Mouse (Mus musculus): ENCODE data around the gene Qrich1. TPM values are rescaled to one million over a fixed set of nuclear protein-coding genes. Genes with fewer than 3 reads are reported as not detected.

Qrich1 gene
- polyA plus RNA-seq, 1 experiment, result not detected

GRCm38 (mm10) chr9:108608889-108609288 is 92.3 kb downstream of the Qrich1 start:
- Histone ChIP-seq H3K4me1 (ENCODE audit: control insufficient read depth, insufficient read depth, low read length) (no peaks in the 10 kb centered on the region), H3K4me3 (ENCODE audit: insufficient read depth, low read depth, low read length) (no peak overlapping the region), H3K27ac (ENCODE audit: insufficient read depth, low read depth, low read length) (no peak overlapping the region)
- 88% methylated on average over 4 of the region's 4 CpGs for WGBS
- TF ChIP-seq POLR2A (IDR thresholded peaks at IDR 0.05; ENCODE audit: insufficient read depth, low read depth, low read length) (no peak), CTCF (IDR thresholded peaks at IDR 0.05; ENCODE audit: insufficient read depth, low read depth, low read length) (no peak)

Other genes with a start within 250 kb of the Qrich1 start
- not detected in 2 replicates for gene Nicn1, start 226.4 kb upstream of the Qrich1 start, polyA plus RNA-seq (2012; ENCODE audit: insufficient read depth, insufficient read length, low replicate concordance, missing spikeins)
- not detected in 2 replicates for gene Amt, start 220.0 kb upstream of the Qrich1 start, polyA plus RNA-seq (2012; ENCODE audit: insufficient read depth, insufficient read length, low replicate concordance, missing spikeins)
- gene Rhoa, start 210.7 kb upstream of the Qrich1 start, polyA plus RNA-seq (2012; ENCODE audit: insufficient read depth, insufficient read length, low replicate concordance, missing spikeins), result 187 and 421 TPM in 2 replicates
- not detected in 2 replicates for gene Tcta, start 210.6 kb upstream of the Qrich1 start, polyA plus RNA-seq (2012; ENCODE audit: insufficient read depth, insufficient read length, low replicate concordance, missing spikeins)
- not detected in 2 replicates for gene Gpx1, start 177.9 kb upstream of the Qrich1 start, polyA plus RNA-seq (2012; ENCODE audit: insufficient read depth, insufficient read length, low replicate concordance, missing spikeins)
- not detected in 2 replicates for gene Usp4, start 169.0 kb upstream of the Qrich1 start, polyA plus RNA-seq (2012; ENCODE audit: insufficient read depth, insufficient read length, low replicate concordance, missing spikeins)
- gene 1700102P08Rik, start 124.0 kb upstream of the Qrich1 start, polyA plus RNA-seq (2012; ENCODE audit: insufficient read depth, insufficient read length, low replicate concordance, missing spikeins), result not detected in 2 replicates
- not detected in 2 replicates for gene Ccdc36, start 88.3 kb upstream of the Qrich1 start, polyA plus RNA-seq (2012; ENCODE audit: insufficient read depth, insufficient read length, low replicate concordance, missing spikeins)
- not detected in 2 replicates for gene BC048562, start 80.3 kb upstream of the Qrich1 start, polyA plus RNA-seq (2012; ENCODE audit: insufficient read depth, insufficient read length, low replicate concordance, missing spikeins)
- gene Ccdc71, start 56.3 kb upstream of the Qrich1 start, polyA plus RNA-seq (2012; ENCODE audit: insufficient read depth, insufficient read length, low replicate concordance, missing spikeins), result not detected in 2 replicates
- gene Klhdc8b, start 55.2 kb upstream of the Qrich1 start, polyA plus RNA-seq (2012; ENCODE audit: insufficient read depth, insufficient read length, low replicate concordance, missing spikeins), result not detected in 2 replicates
- gene Lamb2, start 37.1 kb upstream of the Qrich1 start, polyA plus RNA-seq (2012; ENCODE audit: insufficient read depth, insufficient read length, low replicate concordance, missing spikeins), result not detected in 2 replicates
- gene Usp19, start 26.2 kb upstream of the Qrich1 start, polyA plus RNA-seq (2012; ENCODE audit: insufficient read depth, insufficient read length, low replicate concordance, missing spikeins), result 102 and 511 TPM in 2 replicates
- not detected in 2 replicates for gene Qars, start 9.1 kb upstream of the Qrich1 start, polyA plus RNA-seq (2012; ENCODE audit: insufficient read depth, insufficient read length, low replicate concordance, missing spikeins)
- not detected in 2 replicates for gene Impdh2, start 43.5 kb downstream of the Qrich1 start, polyA plus RNA-seq (2012; ENCODE audit: insufficient read depth, insufficient read length, low replicate concordance, missing spikeins)
- gene Ndufaf3, start 50.6 kb downstream of the Qrich1 start, polyA plus RNA-seq (2012; ENCODE audit: insufficient read depth, insufficient read length, low replicate concordance, missing spikeins), result not detected in 2 replicates
- gene Dalrd3, start 53.1 kb downstream of the Qrich1 start, polyA plus RNA-seq (2012; ENCODE audit: insufficient read depth, insufficient read length, low replicate concordance, missing spikeins), result not detected in 2 replicates
- gene Wdr6, start 61.9 kb downstream of the Qrich1 start, polyA plus RNA-seq (2012; ENCODE audit: insufficient read depth, insufficient read length, low replicate concordance, missing spikeins), result 73.0 TPM in 1 of 2 replicates, not detected in the other
- not detected in 2 replicates for gene P4htm, start 80.9 kb downstream of the Qrich1 start, polyA plus RNA-seq (2012; ENCODE audit: insufficient read depth, insufficient read length, low replicate concordance, missing spikeins)
- gene Arih2, start 132.6 kb downstream of the Qrich1 start, polyA plus RNA-seq (2012; ENCODE audit: insufficient read depth, insufficient read length, low replicate concordance, missing spikeins), result not detected in 2 replicates
- not detected in 2 replicates for gene Slc25a20, start 145.3 kb downstream of the Qrich1 start, polyA plus RNA-seq (2012; ENCODE audit: insufficient read depth, insufficient read length, low replicate concordance, missing spikeins)
- not detected in 2 replicates for gene Prkar2a, start 172.5 kb downstream of the Qrich1 start, polyA plus RNA-seq (2012; ENCODE audit: insufficient read depth, insufficient read length, low replicate concordance, missing spikeins)